9 mouse cellular contexts compared by ENCODE assay signal in the genomic region with DNA sequence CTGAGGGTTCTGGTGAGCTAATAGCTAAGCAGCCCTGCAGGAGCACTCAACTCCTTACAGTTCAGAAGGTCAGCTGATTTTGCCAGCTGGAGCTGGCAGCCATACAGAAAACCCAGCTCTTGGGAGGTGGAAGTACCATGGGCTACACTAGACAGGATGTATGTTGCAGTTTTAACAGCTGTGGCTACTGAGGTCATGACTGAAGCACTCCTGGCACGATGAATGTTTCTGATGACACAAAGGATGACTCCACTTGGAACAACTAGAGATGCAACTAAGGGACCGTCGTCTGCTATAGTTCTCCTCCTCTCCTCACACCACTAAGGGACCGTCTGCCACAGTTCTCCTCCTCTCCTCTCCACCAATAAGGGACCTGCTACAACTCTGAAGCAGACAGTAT. TPM values are rescaled to one million over a fixed set of nuclear protein-coding genes. Genes with fewer than 3 reads are reported as not detected.
A peak's percentile ranks its signal among the peaks of the same experiment; 100 is the strongest.
DNase-seq lines count a peak whose midpoint lies in the region; ATAC-seq and TF ChIP-seq lines count a peak whose summit lies in the region.
"Had no signal": no experiment of that assay in that cellular context is flagged by ENCODE, and none has a peak within 500 bp of the region (broad histone marks: within the 10 kb centered on the region; RNA-seq: fewer than 3 reads in every experiment).

No protein-coding gene starts in this region.

- ATAC-seq in hindbrain, postnatal 0 days: 0 out of 2 replicates have a peak, but pooled peaks have one; percentile 19
- no peak for ATAC-seq in hindbrain, embryonic 14.5 days (ENCODE audit: low FRiP score)

- no peaks in the 10 kb centered on the region for H3K27me3 ChIP-seq in hindbrain, postnatal 0 days (ENCODE audit: insufficient read depth, low read length)
- no peaks in the 10 kb centered on the region for H3K27me3 ChIP-seq in hindbrain, embryonic 14.5 days (ENCODE audit: control insufficient read depth, insufficient read depth, low read length)

- H3K4me1 ChIP-seq in hindbrain, postnatal 0 days (ENCODE audit: insufficient read depth, low read length): peaks cover 9% of the 10 kb centered on the region
- H3K4me1 ChIP-seq in hindbrain, embryonic 14.5 days (replicated peaks; ENCODE audit: control insufficient read depth, insufficient read depth, low read length): peaks cover 24% of the 10 kb centered on the region

- H3K9me3 ChIP-seq in hindbrain, postnatal 0 days (ENCODE audit: low read length): no peaks in the 10 kb centered on the region
- no peaks in the 10 kb centered on the region for H3K9me3 ChIP-seq in hindbrain, embryonic 14.5 days (ENCODE audit: control insufficient read depth, low read length)

- no peak for TF ChIP-seq CTCF in hindbrain, postnatal 0 days (IDR thresholded peaks at IDR 0.05; ENCODE audit: low read depth)

- intact Hi-C loops in heart, postnatal 14 days (cut with DNase I): no loop called here

- H3K36me3 ChIP-seq in hindbrain, postnatal 0 days (ENCODE audit: insufficient read depth, low read length): peaks cover 18% of the 10 kb centered on the region; the same call in 1 of the 2 replicates
- H3K36me3 ChIP-seq in hindbrain, embryonic 14.5 days (replicated peaks; ENCODE audit: control insufficient read depth, insufficient read depth): peaks cover 36% of the 10 kb centered on the region

- WGBS in hindbrain, postnatal 0 days: 78% methylated on average over 4 of the region's 4 CpGs
- WGBS in hindbrain, embryonic 14.5 days: 66% methylated on average over 4 of the region's 4 CpGs

- H3K4me2 ChIP-seq in hindbrain, postnatal 0 days (ENCODE audit: low read depth, low read length): no peak overlapping the region
- no peak overlapping the region for H3K4me2 ChIP-seq in hindbrain, embryonic 14.5 days (replicated peaks)

- H3K9ac ChIP-seq in hindbrain, postnatal 0 days (replicated peaks; ENCODE audit: low read length): no peak overlapping the region
- no peak overlapping the region for H3K9ac ChIP-seq in hindbrain, embryonic 14.5 days

- no peak overlapping the region for H3K27ac ChIP-seq in hindbrain, postnatal 0 days
- H3K27ac ChIP-seq in hindbrain, embryonic 14.5 days: no peak overlapping the region

- no peak for DNase-seq in hindbrain, postnatal 0 days (ENCODE audit: low spot score)
- no peak for DNase-seq in hindbrain, embryonic 14.5 days (ENCODE audit: low spot score)
- peak; percentile 88 for DNase-seq in 3T3-L1 (ENCODE audit: low read depth, low spot score)
- peak; percentile 59 for DNase-seq in Muller cell, postnatal 12 days (ENCODE audit: inconsistent ontology term)
- DNase-seq in heart, postnatal 14 days: peak; percentile 21 to 36
- no peak for DNase-seq in right cerebral cortex, postnatal 4 days
- no peak for DNase-seq in thymus, postnatal 10 days (ENCODE audit: low spot score in 2 of 2)
- DNase-seq in yolk sac, embryonic 10.5 days (ENCODE audit: low spot score): no peak
- DNase-seq: layer of hippocampus, postnatal 36 days had no signal

- H3K4me3 ChIP-seq in hindbrain, postnatal 0 days (ENCODE audit: low read length): no peak overlapping the region
- H3K4me3 ChIP-seq in hindbrain, embryonic 14.5 days (replicated peaks; ENCODE audit: low read length): no peak overlapping the region

RNA-seq across cellular contexts. Expression of a gene that starts 2.4 kb away (rescaled TPM):
- total RNA-seq in hindbrain, postnatal 0 days (2014; rRNA removed): 19.3 and 23.0 TPM in 2 replicates
- 19.6 and 20.5 TPM in 2 replicates for polyA plus RNA-seq in hindbrain, postnatal 0 days (2015; fragmentation: Nextera tagmentation; extraction: Ambion mirVana)
- polyA plus RNA-seq in hindbrain, embryonic 14.5 days (2014; fragmentation: Nextera tagmentation; extraction: Ambion mirVana): 30.5 and 31.6 TPM in 2 replicates
- total RNA-seq in heart, postnatal 14 days (2021): 10 to 100 TPM; 22.6 to 23.7 TPM

RNA-seq across cellular contexts. Expression of a gene that starts 34.8 kb away (rescaled TPM):
- total RNA-seq in hindbrain, postnatal 0 days (2014; rRNA removed): 20.6 and 32.9 TPM in 2 replicates
- polyA plus RNA-seq in hindbrain, postnatal 0 days (2015; fragmentation: Nextera tagmentation; extraction: Ambion mirVana): 2.8 and 3.1 TPM in 2 replicates
- 10.6 and 11.2 TPM in 2 replicates for polyA plus RNA-seq in hindbrain, embryonic 14.5 days (2014; fragmentation: Nextera tagmentation; extraction: Ambion mirVana)
- total RNA-seq in heart, postnatal 14 days (2021): 10 to 100 TPM; 16.1 to 16.4 TPM

Comparison
In these comparisons a context has a peak if more than half of its experiments do, and no peak if none do; other contexts are left out.
1. DNase-seq: peak in 3T3-L1 (single experiment), Muller cell, postnatal 12 days (single experiment) and heart, postnatal 14 days (2 of 2); none in hindbrain, postnatal 0 days (single experiment), hindbrain, embryonic 14.5 days (single experiment), right cerebral cortex, postnatal 4 days (single experiment), thymus, postnatal 10 days (0 of 2) and yolk sac, embryonic 10.5 days (single experiment).